Mouse (Mus musculus) erythroblast, embryonic 14.5 days (primary cell): ENCODE data around the gene Megf6.

Source experiments
- GATA1 ChIP-seq: IDR thresholded peaks from 2 replicates; pipeline ENCODE4 v1.6.1; 2012; ENCODE audit warnings: low read length, inconsistent platforms, mixed read lengths
- TAL1 ChIP-seq: IDR thresholded peaks from 3 replicates; pipeline ENCODE4 v1.6.1; 2012; ENCODE audit warnings: low read length, inconsistent platforms, mixed read lengths

DNA sequence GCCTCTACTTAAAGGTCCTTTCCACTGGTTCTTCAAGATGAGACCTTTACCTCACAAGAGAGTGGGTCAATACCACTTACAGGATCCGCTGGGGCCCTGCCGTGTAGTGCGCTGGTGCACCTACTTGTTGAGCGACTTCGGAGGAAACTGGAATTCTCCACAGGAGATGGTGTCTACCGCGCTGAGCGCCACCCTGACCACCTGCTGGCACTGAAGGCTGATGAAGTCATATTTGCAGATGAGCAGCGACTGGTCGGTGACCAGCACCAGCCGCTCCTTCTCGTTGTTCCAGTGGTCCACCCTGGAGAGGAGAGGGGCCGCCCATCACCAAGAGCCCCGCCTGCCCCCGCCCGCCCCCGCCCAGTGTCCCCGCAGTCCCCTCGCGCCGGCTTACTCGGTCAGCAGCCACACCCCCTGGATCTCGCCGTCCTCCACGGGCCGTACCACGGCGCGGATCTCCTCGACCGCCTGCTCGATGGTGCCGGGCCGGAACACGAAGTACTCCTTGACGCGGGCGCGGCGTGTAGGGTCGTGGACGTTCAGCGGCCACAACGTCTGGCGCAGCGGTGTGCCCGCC, 10.5 kb upstream of the Megf6 start:
- TF ChIP-seq GATA1 (no peak), TAL1 (no peak)
